Mouse (Mus musculus) Patski (cell line): ENCODE measurements around the gene U2af2. TPM values are rescaled to one million over a fixed set of nuclear protein-coding genes. Genes with fewer than 3 reads are reported as not detected.
"Not testable (repeated sequence)": the region's sequence is repeated elsewhere in the genome, so short reads cannot be mapped to it uniquely, and the experiment has no call there.

ENCODE experiments used
- ATAC-seq: fragments of 100-300 bp; one replicate; pipeline ENCODE4 v1.8.0; 2021
- CTCF ChIA-PET: fragments of 350-600 bp; sonication (Branson Sonifier 250); formaldehyde crosslinking; loops from one replicate; lab custom pipeline; 2022; ENCODE audit warnings: inconsistent platforms; lab: Charles Lee
- POLR2A ChIA-PET: fragments of 350-600 bp; sonication (Branson Sonifier 250); formaldehyde crosslinking; loops from one replicate; lab custom pipeline; 2022; ENCODE audit warnings: antibody characterized with exemption, inconsistent platforms; lab: Charles Lee
- DNase-seq: peaks from one replicate; pipeline ENCODE4 v3.0.0-alpha.2; 2011; ENCODE audit warnings: low read depth, low spot score
- H3K27me3 ChIP-seq: fragments of 371-371 bp; one replicate; pipeline ENCODE4 v1.5.1; 2021
- CTCF ChIP-seq: fragments of 100-300 bp; IDR thresholded peaks from one replicate; pipeline ENCODE4 v1.5.1; 2021
- in situ Hi-C: fragments of 300-500 bp; cut with MboI; formaldehyde crosslinking; loops from 3 replicates; pipeline ENCODE4 v1.11.1; 2018; ENCODE audit warnings: low pct_unique_long_range_greater_than_20kb, mixed read lengths
- polyA plus RNA-seq: library from polyadenylated mRNA; unstranded; gene quantifications from one replicate; pipeline ENCODE4 v1.2.3, GENCODE M21; 2021

The U2af2 gene
- polyA plus RNA-seq: 216 TPM

- no peaks in the 10 kb centered on the region for H3K27me3 ChIP-seq
- ATAC-seq: peak; percentile 52
- DNase-seq: peak; percentile 30
- in situ Hi-C loops: loop anchor here (5.0 to 25.0 kb wide), 3 partner anchors 45 to 1100 kb away; partner anchors contain the start of genes Gm44973, Ube2s, Zfp444 and Zfp787
- CTCF ChIA-PET: interaction anchor here (0.8 to 3.1 kb wide), 2 partner anchors 10 to 12 kb away, joined by 3 to 19 read pairs; partner anchors contain the start of gene Zfp580
- POLR2A ChIA-PET: interaction anchor here (0.8 to 2.0 kb wide), 7 partner anchors 9 to 119 kb away, joined by 3 to 12 read pairs (median 4); partner anchors contain the start of genes Ccdc106, Gm44973 and Zfp865
- no peak for TF ChIP-seq CTCF
Measured at GRCm38 (mm10) chr7:5061774-5062359, at the start of gene U2af2. U2af2 (plus strand) TSS chr7:5062143.

DNA sequence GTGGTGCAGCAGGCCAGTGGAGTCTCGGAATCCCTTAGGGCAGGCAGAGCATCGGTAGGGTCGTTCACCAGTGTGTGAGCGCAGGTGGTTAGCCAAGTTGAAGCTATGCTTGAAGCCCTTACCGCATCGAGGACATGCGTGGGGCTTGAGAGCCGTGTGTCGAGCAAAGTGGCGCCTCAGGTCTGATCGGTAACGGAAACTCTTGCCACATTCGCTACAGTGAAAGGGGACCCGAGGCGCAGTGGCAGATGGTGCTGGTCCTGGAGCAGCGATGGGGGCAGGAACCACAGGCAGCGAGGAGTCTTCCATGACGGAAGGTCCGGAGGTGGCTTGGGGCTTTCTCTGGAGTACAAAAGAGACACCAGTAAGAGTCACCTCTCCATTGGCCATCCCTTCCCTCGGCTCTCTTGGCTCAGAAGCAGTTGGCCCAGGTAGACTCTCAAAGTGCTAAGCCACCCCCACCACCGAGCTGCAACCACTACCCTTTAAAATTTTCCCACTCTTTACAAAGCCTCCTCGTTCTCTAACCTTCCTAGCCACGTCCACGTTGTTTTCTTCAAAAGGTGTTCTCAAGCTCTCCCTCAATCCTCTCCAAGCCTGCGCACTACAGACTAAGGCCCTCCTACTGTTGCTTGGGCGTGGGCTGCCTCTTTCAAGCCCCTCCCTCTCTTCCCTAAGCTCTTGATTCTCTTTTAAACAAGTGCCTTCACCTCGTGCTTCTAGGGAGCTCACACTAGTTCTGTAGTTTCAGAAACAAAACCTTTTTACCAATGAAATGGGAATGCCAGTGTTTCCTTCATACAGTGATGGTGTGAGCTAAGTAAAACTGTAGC is 49.0 kb upstream of the U2af2 start:
- no peak for TF ChIP-seq CTCF
- no peak for ATAC-seq
- CTCF ChIA-PET: interaction anchor here (1.0 to 1.9 kb wide), 4 partner anchors 12 to 69 kb away, joined by 3 to 5 read pairs (median 4); no protein-coding TSS in a partner anchor
- DNase-seq: no peak
- in situ Hi-C loops: no loop called here
- no peaks in the 10 kb centered on the region for H3K27me3 ChIP-seq
- POLR2A ChIA-PET: interaction anchor here (1.1 kb wide), 1 partner anchor 47 kb away, joined by 3 read pairs; no protein-coding TSS in a partner anchor

- in situ Hi-C loops: loop anchor here (5.0 kb wide), 1 partner anchor 48 kb away; the partner anchor contains the start of gene U2af2
- ATAC-seq (peak; percentile 61), DNase-seq (peak; percentile 60)
- ChIA-PET POLR2A (interaction anchor here (0.5 to 1.6 kb wide), 3 partner anchors 18 to 877 kb away, joined by 3 to 5 read pairs (median 3); partner anchors contain the start of gene Rpl28), CTCF (interaction anchor here (1.5 to 1.9 kb wide), 4 partner anchors 14 to 71 kb away, joined by 3 to 5 read pairs (median 4); no protein-coding TSS in a partner anchor)
- no peak for TF ChIP-seq CTCF
- no peaks in the 10 kb centered on the region for H3K27me3 ChIP-seq
Measured at GRCm38 (mm10) chr7:5014251-5015117, 47.5 kb upstream of the U2af2 start, which contains the start of the genes Zfp524 and Fiz1. Zfp524 (plus strand) TSS chr7:5014415. Fiz1 (minus strand) TSS chr7:5014697.

DNA sequence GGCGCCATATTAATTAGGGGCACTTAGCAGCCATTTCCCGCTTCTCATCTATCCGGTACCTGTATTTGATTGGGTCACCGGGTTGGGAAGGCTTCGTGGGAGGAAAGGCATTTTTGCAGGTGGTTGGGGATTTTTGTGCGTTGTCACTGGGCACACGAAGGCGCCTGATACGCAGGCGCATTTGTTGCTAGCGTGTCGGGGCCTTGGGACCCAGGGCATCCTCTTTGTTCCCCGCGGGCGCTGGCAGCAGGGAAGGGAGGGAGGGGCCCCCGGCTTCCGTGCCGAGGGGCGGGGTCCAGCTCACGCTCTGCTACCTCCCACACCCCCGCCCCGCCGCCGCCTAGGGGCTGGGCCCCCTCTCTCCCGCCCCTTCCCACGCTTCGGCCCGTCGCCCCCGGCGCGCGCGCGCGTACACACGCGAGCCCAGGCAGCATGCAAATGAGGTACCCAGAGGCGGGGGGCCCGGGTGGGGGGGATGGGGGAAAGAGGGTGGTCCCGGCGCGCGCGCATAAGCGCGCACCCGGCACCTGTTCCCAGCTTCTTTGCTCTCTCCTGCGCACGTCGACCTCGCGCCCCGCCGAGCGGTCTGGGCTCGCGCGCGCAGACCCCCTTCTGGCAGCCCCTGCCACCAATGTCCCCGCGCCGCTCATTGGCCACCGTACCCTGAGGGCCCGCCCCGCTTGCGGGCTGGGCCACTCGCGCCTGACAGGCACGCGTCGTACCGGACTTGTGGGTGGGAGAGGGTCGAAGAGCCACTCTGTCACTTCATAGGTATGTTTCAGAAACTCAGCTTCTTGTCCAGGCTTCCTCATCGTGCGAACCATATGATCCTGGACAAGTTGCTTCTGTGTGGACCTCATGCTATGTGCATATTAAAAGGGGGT is 46.6 kb upstream of the U2af2 start, which contains the start of gene Gm44973:
Gene Gm44973, plus strand, starts transcription at position 379 of the 884 bp plus-strand sequence.
- TF ChIP-seq CTCF: no peak
- ATAC-seq (peak; percentile 59), DNase-seq (peak; percentile 98)
- ChIA-PET POLR2A (interaction anchor here (1.1 to 1.8 kb wide), 5 partner anchors 18 to 223 kb away, joined by 3 to 12 read pairs (median 5); partner anchors contain the start of genes Rpl28, Zfp580 and Zfp784), CTCF (interaction anchor here (1.5 to 1.9 kb wide), 2 partner anchors 13 to 72 kb away, joined by 3 to 5 read pairs; no protein-coding TSS in a partner anchor)
- in situ Hi-C loops: loop anchor here (5.0 kb wide), 1 partner anchor 47 kb away; the partner anchor contains the start of gene U2af2
- no peaks in the 10 kb centered on the region for H3K27me3 ChIP-seq

DNA sequence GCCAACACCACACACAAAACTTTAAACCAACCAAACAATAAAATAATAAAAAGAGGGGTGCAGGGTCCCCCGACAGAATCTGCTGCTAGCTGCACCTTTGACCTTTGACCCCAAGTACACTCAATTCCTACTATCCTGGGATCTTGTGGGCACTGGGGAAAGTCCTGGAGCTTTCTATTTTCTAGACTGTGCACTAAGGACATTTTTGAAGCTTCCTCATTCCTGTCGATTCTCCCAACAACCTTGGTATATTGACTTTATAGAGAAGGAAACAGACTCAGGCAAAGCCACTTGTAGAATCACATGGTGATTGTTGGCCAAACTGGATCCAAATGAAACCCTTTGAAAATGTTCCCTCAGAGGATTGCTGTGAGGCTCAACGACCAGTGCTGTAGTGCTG is 45.9 kb upstream of the U2af2 start:
- no peak for TF ChIP-seq CTCF
- CTCF ChIA-PET: interaction anchor here (1.2 kb wide), 2 partner anchors 22 to 52 kb away, joined by 3 read pairs; partner anchors contain the start of gene Sbk2
- in situ Hi-C loops: loop anchor here (5.0 kb wide), 1 partner anchor 46 kb away; the partner anchor contains the start of gene U2af2
- DNase-seq (no peak), ATAC-seq (no peak)
- POLR2A ChIA-PET: interaction anchor here (1.1 to 1.8 kb wide), 3 partner anchors 22 to 45 kb away, joined by 5 to 12 read pairs (median 7); partner anchors contain the start of genes Zfp580 and Zfp784
- H3K27me3 ChIP-seq: no peaks in the 10 kb centered on the region

DNA sequence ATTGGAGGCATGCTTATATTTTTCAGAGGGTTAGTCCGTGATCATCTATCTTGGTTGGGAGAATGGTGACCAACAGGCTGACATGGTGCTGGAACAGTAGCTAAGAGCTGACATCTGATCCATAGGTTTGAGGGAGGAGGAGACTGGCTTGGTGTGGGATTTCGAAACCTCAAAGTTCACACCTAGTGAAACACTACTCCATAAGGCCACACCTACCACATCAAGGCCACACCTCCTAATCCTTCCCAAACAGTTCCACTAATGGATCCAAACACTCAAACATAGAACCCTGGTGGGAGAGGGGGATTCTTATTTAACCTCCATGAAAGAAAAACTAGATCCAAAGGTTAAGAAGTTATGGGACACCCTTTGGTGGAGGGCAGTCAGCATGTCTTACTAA is 45.0 kb upstream of the U2af2 start:
- ChIA-PET CTCF (interaction anchor here (1.2 kb wide), 2 partner anchors 21 to 53 kb away, joined by 3 read pairs; partner anchors contain the start of gene Sbk2), POLR2A (interaction anchor here (1.8 kb wide), 1 partner anchor 44 kb away, joined by 12 read pairs; no protein-coding TSS in a partner anchor)
- no peak for TF ChIP-seq CTCF
- in situ Hi-C loops: loop anchor here (5.0 kb wide), 1 partner anchor 45 kb away; the partner anchor contains the start of gene U2af2
- DNase-seq (no peak), ATAC-seq (no peak)
- no peaks in the 10 kb centered on the region for H3K27me3 ChIP-seq

- POLR2A ChIA-PET: no interaction called here
- no peaks in the 10 kb centered on the region for H3K27me3 ChIP-seq
- in situ Hi-C loops: loop anchor here (5.0 kb wide), 1 partner anchor 45 kb away; the partner anchor contains the start of gene U2af2
- CTCF ChIA-PET: interaction anchor here (1.2 to 2.3 kb wide), 2 partner anchors 43 to 53 kb away, joined by 3 to 8 read pairs; partner anchors contain the start of gene Sbk2
- DNase-seq (no peak), ATAC-seq (no peak)
- TF ChIP-seq CTCF: no peak
Measured at GRCm38 (mm10) chr7:5017352-5017751, 44.6 kb upstream of the U2af2 start.

GRCm38 (mm10) chr7:5017931-5018330 is 44.0 kb upstream of the U2af2 start:
- no peak for DNase-seq
- ChIA-PET CTCF (interaction anchor here (1.2 to 2.3 kb wide), 2 partner anchors 21 to 42 kb away, joined by 3 to 8 read pairs; no protein-coding TSS in a partner anchor), POLR2A (no interaction called here)
- no peak for ATAC-seq
- TF ChIP-seq CTCF: no peak
- H3K27me3 ChIP-seq: no peaks in the 10 kb centered on the region
- in situ Hi-C loops: loop anchor here (5.0 kb wide), 1 partner anchor 44 kb away; the partner anchor contains the start of gene U2af2

DNA sequence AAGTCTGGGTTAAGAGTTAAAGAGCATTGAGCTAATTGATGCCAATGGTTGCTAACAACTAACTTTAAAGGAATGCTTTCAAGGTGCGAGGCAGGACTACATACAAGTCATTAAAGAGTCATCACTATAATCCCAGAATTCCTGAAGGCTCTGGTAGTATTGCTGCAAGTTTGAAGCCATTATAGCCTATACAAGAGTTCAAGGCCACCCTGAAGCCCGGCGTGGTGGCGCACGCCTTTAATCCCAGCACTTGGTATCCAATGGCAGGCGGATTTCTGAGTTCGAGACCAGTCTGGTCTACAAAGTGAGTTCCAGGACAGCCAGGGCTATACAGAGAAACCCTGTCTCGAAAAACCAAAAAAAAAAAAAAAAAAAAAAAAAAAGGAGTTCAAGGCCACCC is 42.4 kb upstream of the U2af2 start:
- in situ Hi-C loops: loop anchor here (5.0 kb wide), 1 partner anchor 43 kb away; the partner anchor contains the start of gene U2af2
- ChIA-PET CTCF (interaction anchor here (2.3 kb wide), 1 partner anchor 41 kb away, joined by 8 read pairs; no protein-coding TSS in a partner anchor), POLR2A (interaction anchor here (1.7 to 2.0 kb wide), 2 partner anchors 18 to 43 kb away, joined by 4 to 15 read pairs; partner anchors contain the start of genes U2af2 and Zfp784)
- ATAC-seq, DNase-seq, H3K27me3 ChIP-seq: not testable (repeated sequence)
